Mouse (Mus musculus): ENCODE measurements around the gene Lamp3. TPM values are rescaled to one million over a fixed set of nuclear protein-coding genes. Genes with fewer than 3 reads are reported as not detected.

Gene Lamp3
- polyA plus RNA-seq, 1 experiment from 2014 or later = not detected

Other genes starting within 250 kb of the Lamp3 start
- gene Olfr166, start 222.7 kb downstream of the Lamp3 start, polyA plus RNA-seq (2014; fragmentation: Nextera tagmentation; extraction: Ambion mirVana) = not detected in 2 replicates
- gene Olfr167, start 184.1 kb downstream of the Lamp3 start, polyA plus RNA-seq (2014; fragmentation: Nextera tagmentation; extraction: Ambion mirVana) = not detected in 2 replicates
- gene Olfr168, start 170.8 kb downstream of the Lamp3 start, polyA plus RNA-seq (2014; fragmentation: Nextera tagmentation; extraction: Ambion mirVana) = not detected in 2 replicates
- not detected in 2 replicates for gene Olfr169, start 134.6 kb downstream of the Lamp3 start, polyA plus RNA-seq (2014; fragmentation: Nextera tagmentation; extraction: Ambion mirVana)
- gene Olfr170, start 94.5 kb downstream of the Lamp3 start, polyA plus RNA-seq (2014; fragmentation: Nextera tagmentation; extraction: Ambion mirVana) = not detected in 2 replicates
- not detected in 2 replicates for gene Olfr171, start 76.5 kb downstream of the Lamp3 start, polyA plus RNA-seq (2014; fragmentation: Nextera tagmentation; extraction: Ambion mirVana)
- gene B3gnt5, start 53.8 kb upstream of the Lamp3 start, polyA plus RNA-seq (2014; fragmentation: Nextera tagmentation; extraction: Ambion mirVana) = 47.4 and 51.3 TPM in 2 replicates